Mouse (Mus musculus) megakaryocyte, adult 5-6 weeks (primary cell): ENCODE measurements around the gene Ncbp2. TPM values are rescaled to one million over a fixed set of nuclear protein-coding genes. Genes with fewer than 3 reads are reported as not detected.

Experiments used
- ATAC-seq: 2 replicates; pipeline ENCODE4 v1.8.0; 2016; ENCODE audit warnings: mild to moderate bottlenecking, inconsistent platforms; ENCODE audit not compliant: poor library complexity, severe bottlenecking
- total RNA-seq, 2 experiments: library from RNA; stranded (forward) in 1 of 2; stranded (reverse) in 1 of 2; fragments of 153-499, 151-499 nt in 1 of 2; fragments of 221-1000, 200-1000 nt in 1 of 2; gene quantifications; 2 replicates each; pipeline versions ENCODE4 v1.2.3 to v1.2.4; 2015 to 2017

The Ncbp2 gene
- total RNA-seq, 2 experiments from 2014 or later, result 20.0 to 20.2 TPM

DNA sequence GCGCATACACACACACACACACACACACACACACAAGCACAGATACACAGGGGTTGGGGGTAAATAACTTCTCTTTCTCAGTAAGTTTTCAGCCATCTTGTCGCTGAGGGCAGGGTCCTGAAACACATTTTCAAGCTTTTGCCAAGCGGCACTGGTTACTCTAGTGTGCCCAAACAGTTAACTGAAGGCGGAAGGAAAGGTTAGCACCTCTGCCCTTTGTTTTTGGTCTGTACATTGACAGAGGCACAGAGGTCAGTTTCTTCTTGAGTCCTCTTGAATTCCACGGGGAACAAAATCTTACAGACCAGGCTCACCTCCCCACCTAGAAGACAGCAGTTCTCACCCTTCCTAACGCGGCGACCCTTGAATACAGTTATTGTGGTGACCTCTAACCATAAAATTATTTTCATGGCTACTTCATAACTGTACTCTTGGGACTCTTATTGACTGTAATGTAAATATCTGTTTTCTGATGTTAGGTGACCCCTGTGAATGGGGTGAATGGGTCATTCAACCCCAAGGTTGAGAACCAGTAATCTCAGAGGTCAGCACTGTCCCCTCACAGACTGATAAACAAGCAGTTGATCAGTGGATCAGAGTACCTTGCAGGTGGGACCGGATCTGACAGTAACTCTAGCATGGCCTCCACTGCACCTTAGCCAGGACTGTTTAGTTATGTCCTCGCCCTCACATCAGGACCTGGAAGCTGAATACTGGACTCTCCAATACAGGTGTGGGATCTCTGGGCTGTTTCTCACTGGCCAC, 60.4 kb downstream of the Ncbp2 start:
- no peak for ATAC-seq

DNA sequence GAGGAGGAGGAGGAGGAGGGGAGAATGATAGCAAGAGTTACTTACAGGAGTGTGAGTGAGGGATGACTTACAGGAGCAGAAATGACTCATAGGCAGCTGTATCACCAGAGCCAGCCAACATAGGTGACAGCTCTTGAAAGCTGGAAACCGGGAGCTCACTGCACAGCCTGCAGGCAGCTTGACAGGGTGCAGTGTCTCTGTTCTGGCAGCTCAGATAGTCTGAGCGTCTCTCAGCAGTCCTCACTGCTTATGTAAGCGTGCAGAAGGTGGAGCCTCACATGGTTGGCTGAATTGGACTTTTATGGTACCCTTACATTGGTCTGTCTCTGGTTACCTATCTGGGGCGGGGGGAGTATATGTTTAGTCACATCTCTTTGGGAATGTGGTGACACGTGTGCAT, 61.6 kb downstream of the Ncbp2 start:
- ATAC-seq, result no peak

DNA sequence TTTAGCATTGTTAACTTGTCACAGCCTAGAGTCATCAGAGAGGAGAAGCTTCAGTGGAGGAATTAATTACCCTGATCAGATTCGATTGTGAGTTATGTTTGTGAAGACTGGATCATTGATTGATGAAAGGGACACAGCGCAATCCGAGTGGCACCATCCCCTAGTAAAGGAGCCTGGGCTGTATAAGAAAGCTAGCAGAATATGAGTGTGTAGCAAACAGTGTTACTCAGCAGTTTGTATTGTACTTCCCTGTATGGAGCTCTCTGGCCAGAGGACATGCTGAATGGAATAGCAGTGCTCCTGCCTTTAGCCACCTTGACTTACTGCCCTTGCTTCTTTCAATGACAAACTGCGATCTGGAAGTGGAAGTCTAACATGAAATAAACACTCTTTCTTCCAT, 62.0 kb downstream of the Ncbp2 start:
- no peak for ATAC-seq

Other genes with a start within 250 kb of the Ncbp2 start
- not detected in 2 replicates for gene Meltf, start 69.7 kb upstream of the Ncbp2 start, total RNA-seq (2015)
- gene Meltf, start 69.7 kb upstream of the Ncbp2 start, total RNA-seq (2017), result not detected in 2 replicates
- gene Pigz, start 14.7 kb upstream of the Ncbp2 start, total RNA-seq (2015), result not detected in 2 replicates
- 0.41 TPM in 1 of 2 replicates, not detected in the other for gene Pigz, start 14.7 kb upstream of the Ncbp2 start, total RNA-seq (2017)
- gene 0610012G03Rik, start within 50 bp of the Ncbp2 start, total RNA-seq (2015), result 23.1 and 23.8 TPM in 2 replicates
- gene 0610012G03Rik, start within 50 bp of the Ncbp2 start, total RNA-seq (2017), result 8.7 and 11.1 TPM in 2 replicates
- 15.2 and 17.3 TPM in 2 replicates for gene Senp5, start 54.8 kb downstream of the Ncbp2 start, total RNA-seq (2015)
- 11.9 and 15.9 TPM in 2 replicates for gene Senp5, start 54.8 kb downstream of the Ncbp2 start, total RNA-seq (2017)
- 78.8 and 81.9 TPM in 2 replicates for gene Pak2, start 130.8 kb downstream of the Ncbp2 start, total RNA-seq (2015)
- 78.5 and 88.8 TPM in 2 replicates for gene Pak2, start 130.8 kb downstream of the Ncbp2 start, total RNA-seq (2017)
- gene Pigx, start 151.2 kb downstream of the Ncbp2 start, total RNA-seq (2015), result 84.8 and 109 TPM in 2 replicates
- 33.2 and 38.3 TPM in 2 replicates for gene Pigx, start 151.2 kb downstream of the Ncbp2 start, total RNA-seq (2017)
- gene Cep19, start 151.3 kb downstream of the Ncbp2 start, total RNA-seq (2015), result 24.0 and 27.4 TPM in 2 replicates
- gene Cep19, start 151.3 kb downstream of the Ncbp2 start, total RNA-seq (2017), result 36.6 and 44.3 TPM in 2 replicates
- gene Nrros, start 217.1 kb downstream of the Ncbp2 start, total RNA-seq (2015), result 194 and 211 TPM in 2 replicates
- 134 and 165 TPM in 2 replicates for gene Nrros, start 217.1 kb downstream of the Ncbp2 start, total RNA-seq (2017)
- gene Bex6, start 231.3 kb downstream of the Ncbp2 start, total RNA-seq (2015), result 57.1 and 61.1 TPM in 2 replicates
- 45.7 and 49.7 TPM in 2 replicates for gene Bex6, start 231.3 kb downstream of the Ncbp2 start, total RNA-seq (2017)